Mouse (Mus musculus) adrenal gland, postnatal 14 days (tissue): ENCODE measurements around the gene Tet1. TPM values are rescaled to one million over a fixed set of nuclear protein-coding genes. Genes with fewer than 3 reads are reported as not detected.
"Not testable (repeated sequence)": the region's sequence is repeated elsewhere in the genome, so short reads cannot be mapped to it uniquely, and the experiment has no call there.

Experiments used
- DNase-seq: peaks from one replicate; pipeline ENCODE4 v3.0.0; 2021; ENCODE audit warnings: mixed read lengths
- total RNA-seq: library from RNA; stranded (reverse); gene quantifications from 2 replicates; pipeline ENCODE4 v1.2.3, GENCODE M21; 2021

Gene Tet1
- total RNA-seq, 1 experiment from 2014 or later, result 7.2 TPM

DNA sequence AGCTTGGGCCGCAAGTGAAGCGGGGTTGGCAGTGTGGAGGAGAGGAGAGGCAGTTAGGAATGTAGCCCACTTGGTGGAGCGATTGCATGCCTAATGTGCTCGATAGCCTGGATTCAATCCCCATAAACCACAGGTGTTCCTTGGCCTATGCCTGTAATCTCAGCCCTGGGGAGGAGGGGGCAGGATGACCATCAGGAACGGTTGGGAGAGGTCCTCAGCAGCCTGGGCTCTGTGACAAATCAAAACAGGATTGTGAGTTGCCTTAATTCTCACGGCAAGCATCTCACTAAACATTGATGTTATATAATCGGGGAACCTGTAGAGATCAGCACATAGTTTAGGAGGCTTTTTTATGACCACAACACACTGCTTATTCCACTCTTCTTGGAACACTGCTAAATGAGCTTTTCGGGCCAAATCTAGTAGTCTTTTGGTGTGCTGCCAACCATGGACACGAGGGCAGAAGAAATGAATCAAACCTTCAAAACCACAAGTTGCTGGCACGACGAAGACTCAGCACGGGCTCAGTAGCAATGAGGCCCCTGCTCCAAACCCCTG is 61.6 kb downstream of the Tet1 start:
- peak; percentile 74 for DNase-seq

DNA sequence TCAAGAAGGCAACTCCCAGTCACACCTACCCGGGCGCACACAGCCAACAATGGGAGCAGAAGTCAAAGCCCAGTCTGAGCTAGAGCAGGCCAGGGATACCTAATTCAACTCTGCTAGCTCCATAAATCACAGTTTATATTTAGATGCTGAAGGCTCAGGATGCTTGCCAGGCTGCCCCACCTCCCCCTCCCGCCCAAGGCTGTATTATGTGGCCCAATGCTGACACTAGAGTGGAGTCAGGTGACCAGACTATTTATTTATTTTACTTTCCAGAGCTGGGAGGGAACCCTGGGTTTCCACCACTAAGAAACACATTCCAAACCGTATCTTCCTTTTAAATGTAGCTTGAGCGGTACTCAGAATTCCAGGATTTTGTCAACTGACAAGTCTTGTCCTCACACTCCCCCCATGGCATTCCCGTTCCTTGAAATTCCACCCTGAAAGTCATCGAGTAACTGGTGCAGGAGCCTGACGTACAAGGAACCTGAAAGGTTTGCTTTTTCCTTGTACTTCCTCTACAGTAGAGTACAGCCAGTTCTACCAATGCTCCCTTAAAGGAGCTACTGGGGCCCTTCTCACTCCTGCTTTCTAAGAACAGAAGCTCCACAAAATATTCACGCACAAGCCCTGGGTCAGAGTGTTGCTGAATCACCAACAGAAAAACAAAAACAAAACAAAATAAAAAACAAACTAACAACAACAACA is 64.9 kb downstream of the Tet1 start:
- DNase-seq, result peak; percentile 81

DNA sequence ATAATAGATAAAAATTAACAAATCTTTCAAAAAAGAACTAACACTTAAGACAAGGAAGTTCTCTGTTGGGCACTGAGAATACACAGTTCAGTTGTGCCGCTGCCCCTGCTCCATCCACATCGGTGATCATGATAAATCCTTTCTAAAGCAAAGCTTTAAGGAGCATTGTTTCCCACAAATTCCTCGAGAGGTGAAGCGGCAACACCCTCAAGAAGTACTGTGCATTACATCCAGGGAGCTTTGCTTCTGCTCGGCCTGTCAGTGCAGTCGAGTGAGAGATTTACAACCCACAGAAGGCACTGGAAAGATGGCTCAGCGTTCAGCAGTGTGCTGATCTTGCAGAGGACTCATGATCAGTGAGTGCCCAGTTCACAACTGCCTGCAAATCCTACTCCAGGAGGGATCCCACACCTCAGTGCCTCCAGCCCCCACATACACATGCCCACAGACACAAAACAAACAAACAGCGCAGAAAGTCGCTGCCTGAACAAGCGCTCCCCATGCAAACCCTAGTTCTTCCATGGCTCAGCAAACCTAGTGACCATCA is 66.8 kb downstream of the Tet1 start:
- DNase-seq, result no peak

DNA sequence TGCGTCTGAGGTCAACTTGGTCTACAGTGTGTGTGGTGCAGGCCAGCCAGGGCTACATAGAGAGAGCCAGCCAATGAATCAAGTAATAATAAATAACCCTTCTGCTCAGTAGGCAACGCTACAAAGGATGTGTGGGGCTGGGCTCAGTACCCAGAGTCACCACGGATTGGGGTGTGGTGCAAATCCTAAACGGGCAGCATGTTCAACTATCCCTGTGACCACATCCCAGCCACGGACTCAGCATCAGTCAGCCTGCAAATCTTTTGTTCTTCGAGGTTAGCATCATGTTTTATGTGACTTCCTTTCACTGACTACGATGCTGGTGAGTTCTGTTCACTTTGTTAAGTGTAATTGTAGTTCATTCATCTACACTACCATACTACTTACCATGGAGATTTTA is 68.1 kb downstream of the Tet1 start:
- no peak for DNase-seq

DNA sequence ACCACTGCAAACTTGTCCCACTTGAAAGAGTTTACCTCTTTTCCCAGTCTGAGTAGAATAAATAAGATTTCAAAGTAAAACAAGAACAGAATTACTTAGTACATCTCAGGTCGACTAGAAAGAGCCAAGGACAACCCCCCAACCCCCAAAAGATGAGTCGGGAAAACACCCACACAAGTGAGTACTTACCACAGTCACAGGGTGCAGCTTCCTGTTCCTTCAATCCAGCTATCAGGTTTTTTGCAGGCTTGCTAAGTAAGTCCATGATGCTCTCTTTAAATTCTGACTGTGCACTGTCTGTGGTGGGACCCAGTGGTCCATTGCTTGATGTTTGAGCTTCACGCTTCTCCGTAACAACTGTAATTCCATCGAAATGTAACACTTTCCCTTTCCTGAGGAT is 70.8 kb downstream of the Tet1 start:
- no peak for DNase-seq

DNA sequence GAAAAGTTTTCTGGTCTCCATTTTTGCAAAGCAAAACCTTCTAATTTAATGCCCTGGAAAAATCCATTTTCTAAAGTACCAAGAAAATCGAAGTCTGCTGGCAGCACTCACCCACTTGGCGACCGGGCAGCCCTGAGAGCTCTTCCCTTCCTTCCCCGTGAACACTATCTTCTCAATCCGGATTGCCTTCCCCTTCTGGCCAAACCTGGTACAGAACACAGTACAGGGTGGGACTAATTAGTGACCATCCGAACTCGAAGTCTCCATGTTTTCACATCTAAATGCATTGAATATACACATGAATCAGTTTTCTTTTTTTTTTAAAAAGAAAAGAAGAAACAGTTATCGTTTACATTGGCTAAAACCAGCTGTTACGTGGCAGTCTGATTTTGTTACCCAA is 76.0 kb downstream of the Tet1 start:
- DNase-seq, result no peak

DNA sequence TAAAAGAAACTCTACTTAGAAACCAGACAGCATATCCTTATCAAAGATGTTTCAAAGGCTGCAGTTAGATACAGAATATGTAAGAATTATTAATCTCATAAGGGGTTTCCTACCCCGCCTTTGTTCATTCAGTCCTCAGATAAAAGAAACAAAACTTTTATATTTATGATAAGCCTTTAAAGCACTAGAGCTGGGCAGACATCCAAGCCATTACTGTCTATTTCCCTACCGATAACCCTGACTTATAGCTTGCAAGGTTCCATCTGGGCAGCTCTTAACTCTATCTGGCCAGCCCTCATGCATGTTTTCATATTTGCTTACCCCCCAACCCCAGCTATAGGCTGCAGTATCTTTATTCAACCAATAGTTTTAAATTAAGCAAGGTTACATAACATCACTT is 77.2 kb downstream of the Tet1 start:
- no peak for DNase-seq

DNA sequence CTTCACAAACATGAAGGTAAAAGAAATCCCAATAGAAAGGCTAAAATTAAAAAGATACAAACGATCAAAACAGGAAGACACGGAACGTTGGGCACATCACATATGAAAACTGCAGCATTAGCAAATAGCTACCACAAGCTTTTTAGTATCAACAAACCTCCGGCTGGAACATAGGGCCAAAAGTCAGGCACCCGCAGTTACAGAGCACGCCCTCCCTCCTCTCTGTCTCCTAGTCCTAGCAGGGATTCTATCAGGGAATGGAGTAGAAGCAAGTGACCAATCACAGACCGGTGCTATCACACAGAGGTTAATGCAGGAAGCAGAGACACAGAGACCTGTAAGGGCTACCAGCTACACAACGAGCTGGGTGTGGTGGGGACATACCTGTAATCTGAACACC is 84.3 kb downstream of the Tet1 start:
- no peak for DNase-seq

DNA sequence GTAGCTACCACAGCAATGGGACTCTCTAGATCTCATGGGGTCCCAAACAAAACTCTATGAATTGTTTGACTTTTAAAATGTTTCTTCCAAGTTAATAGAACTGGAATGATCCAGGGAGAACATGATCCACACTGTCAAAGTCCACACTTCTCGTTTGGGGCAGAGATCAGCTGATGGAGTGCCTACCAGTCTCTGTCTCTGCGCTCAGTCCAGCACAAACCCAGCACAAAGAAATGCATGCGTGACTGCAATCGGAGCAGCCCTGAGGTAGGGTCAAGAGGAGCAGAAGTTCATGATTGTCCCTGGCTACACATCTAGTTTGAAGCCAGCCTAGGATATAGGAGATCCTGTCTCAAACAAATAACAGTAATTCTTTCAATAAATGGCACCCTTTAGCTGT is 85.4 kb downstream of the Tet1 start:
- DNase-seq, result no peak

DNA sequence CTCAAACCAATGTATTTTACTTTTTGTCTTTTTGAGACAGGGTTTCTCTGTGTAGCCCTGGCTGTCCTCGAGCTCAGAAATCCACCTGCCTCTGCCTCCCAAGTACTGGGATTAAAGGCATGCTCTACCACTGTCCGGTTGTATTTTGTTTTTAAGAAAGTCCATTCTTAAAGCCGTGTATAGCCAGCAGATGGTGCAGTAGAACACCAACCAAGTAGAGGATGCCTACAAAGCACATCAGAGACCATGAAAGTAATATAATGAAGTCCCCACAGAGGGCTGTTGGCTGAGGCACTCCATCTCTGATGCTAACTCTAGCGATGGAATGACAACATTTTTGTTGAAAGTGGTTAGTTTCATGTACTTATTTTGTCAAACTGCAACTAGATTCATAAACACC is 98.8 kb downstream of the Tet1 start:
- DNase-seq, result no peak

DNA sequence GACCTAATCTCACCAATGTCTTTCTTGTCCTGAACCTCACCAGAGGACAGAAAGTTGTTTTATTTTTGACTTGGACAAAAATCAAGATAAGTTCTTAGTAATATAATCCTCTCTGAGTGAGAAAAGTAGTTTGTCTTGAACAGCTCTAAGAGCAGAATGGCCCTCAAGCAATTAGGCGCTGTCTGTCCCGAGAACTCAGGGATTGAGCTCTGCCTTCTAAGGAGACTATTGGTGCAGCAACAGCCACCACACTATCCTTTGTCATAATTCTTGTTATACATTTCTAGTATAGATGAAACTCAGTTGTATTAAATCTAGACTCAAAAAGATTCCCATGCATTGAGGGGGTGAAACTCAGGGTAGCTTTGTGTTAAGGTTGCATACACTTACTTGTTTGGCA is 100.0 kb downstream of the Tet1 start:
- DNase-seq, result no peak

DNA sequence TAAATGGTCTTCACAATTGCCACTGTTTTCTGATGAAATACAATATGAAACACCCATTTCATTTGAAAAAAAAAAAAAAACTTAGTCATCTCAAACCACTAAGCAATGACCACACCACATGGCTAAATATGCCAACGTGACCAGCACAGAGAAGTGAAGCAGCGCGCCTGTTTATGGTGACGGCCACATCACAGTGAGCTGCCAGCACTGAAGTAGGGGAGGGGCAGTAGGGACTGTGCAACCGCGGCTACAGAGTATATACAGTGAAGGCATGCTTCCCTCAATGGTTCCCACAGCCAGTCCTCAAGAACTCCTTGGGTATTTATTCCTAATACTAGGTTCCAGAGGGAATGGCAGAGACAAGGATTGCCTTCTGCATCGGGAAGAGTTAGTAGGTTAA is 100.5 kb downstream of the Tet1 start:
- DNase-seq, result no peak

DNA sequence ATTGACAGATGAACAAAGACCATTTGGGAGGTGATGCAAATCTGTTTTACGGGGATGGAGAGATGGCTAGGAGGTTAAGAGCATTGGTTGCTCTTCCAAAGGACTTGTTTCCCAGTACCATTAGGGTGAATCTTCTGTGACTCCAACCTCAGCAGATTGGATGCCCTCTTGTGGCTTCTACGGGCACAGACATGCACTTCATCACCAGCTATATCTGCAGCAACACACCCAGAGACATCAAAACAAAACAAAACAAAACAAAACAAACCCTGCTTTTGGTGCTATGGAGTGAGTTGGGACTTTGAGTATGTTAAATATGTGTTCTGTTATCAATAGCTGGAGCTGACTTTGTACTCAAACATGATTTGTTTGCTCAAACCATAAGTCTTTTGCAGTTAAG is 104.7 kb downstream of the Tet1 start:
- no peak for DNase-seq

DNA sequence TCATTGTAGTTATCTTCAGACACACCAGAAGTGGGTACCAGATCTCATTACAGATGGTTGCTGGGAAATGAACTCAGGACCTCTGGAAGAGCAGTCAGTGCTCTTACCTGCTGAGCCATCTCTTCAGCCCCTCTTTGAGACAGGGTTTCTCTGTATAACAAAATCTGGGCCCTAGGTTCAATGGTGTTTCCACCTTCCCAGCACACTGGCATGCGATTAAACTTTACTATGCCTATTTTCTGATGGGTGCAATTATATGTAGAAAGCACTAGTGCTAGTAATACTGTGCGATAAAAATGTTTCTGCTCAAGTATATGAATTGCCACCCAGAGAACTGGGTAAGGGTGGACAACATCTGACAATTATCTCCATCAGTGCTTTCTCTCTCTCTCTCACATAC is 105.5 kb downstream of the Tet1 start:
- no peak for DNase-seq

DNA sequence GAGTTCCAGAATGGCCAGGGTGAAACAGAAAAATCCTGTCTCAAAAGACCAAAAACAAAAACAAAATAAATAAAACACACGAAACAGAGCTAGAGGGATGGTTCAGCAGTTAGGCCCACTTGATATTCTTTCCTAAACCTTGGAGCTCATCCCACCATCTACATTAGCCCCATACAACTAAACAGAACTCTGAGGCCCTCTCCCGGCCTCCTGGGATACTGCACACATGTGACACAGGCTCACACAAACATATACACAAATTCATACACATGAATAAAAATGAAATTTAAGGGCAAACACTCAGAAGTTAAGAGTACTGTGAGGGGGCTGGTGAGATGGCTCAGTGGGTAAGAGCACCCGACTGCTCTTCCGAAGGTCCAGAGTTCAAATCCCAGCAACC is 114.6 kb downstream of the Tet1 start:
- no peak for DNase-seq

DNA sequence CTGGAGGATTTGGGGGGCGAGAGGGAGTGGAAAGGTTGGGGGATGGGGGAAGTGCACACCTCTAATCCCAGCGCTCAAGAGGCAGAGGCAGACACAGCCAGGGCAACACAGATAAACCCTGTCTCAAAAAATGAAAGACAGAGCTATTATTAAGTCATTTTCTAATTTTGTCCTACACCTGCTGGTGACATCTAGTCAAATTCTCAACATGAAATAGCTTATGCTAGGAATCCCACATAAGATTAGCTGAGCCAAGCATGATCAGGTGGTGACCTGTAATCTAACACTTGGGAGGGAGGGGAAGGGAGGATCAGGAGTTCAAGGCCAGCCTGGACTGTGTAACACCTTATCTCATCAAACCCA is 115.7 kb downstream of the Tet1 start:
- no peak for DNase-seq

DNA sequence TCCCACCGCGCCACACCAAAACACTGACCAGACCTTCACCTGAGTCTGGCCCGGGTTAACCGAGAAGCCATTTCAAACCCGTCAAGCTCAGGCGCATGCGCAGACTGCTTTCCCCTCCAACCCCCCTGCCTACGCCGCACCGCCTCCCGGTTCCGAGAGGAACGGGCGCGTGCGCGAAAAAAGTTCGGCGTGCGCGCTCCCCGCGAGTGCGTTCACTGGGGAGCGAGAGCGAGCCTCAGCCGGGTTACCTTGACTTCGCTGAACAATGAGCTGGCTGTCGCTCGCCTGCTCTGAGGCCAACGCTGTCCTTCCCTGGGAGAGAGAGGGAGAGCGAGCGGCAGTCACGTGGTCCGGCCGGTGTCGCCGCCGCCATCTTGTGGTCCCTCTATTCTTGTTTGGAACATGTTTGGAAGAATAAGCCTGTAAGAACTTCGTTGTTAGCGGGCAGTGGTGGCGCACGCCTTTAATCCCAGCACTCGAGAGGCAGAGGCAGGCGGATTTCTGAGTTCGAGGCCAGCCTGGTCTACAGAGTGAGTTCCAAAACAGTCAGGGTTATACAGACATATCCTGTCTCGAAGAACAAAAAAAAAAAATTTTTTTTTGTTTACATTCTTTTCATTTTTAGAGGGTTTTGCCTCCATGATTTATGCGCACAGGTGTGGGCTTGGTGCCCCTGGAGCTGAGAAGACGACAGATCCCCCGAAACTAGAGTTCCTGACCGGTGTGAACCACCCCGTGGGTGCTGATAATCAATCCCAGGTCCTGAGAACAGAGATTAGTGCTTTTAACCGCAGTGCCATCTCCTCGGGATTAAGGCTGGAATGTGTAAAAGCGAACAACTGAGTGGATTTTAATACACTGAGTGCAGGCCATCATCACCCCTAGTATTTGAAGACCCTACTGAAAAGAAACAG is 116.4 kb downstream of the Tet1 start, which contains the start of gene Ccar1:
Ccar1 (minus strand) TSS at position 110 of the 914 bp plus-strand sequence.
- DNase-seq, result peak; percentile 100

DNA sequence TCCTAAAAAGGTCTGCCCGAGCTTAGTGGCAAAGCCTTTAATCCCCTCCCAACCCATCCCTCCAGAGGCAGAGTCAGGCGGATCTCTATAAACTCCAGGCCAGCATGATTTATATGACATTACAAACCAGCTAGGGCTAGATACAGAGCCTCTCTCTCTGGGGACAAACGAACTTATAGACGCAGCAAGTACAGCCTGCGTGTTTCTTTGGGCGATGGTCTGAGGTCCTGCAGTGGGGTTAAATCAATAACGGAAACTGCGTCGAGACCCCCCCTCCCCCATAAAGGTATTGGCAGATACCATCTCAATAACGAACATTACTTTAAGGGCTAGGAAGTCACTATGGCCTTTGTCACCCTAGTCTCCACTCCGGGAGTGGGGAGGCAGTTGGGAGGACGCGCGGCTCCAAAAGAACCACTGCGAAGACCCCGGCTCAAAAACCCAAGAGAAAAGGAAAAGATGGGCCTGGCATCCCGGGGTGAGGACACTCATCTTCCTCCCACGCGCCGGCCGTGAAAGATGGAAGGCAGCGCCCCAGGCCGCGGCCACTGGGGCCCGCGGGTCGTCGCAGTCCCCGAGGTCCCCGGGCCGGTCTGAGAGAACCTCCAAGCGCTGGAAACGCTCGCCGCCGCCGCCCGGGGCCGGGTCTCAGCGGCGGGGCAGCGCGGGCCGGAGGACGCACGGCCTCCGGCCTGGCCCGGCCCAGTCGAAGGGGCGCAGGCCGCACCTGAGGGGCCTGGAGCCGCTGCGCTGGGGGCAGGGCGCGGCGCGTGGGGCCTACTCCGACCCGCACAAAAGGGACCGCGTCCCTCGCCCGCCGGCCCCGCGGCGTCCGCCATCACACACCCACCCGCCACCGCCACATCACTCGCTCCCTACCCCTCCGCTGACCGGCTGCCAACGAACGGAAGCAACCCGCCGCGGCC is 117.3 kb downstream of the Tet1 start:
- DNase-seq, result no peak

DNA sequence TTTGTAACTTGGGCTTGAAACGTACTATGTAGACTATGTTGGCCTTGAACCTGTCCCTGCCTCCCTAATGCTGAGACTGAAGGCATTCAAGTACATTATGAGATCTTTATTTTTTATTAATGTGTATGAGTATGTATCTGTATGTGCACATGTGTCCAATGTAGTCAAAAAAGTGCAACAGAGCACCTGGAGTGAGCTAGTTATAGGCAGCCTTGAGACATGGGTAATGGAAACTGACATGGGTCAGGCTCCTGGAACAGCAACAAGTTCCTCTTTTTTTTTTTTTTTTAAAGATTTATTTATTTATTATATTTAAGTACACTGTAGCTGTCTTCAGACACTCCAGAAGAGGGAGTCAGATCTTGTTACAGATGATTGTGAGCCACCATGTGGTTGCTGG is 127.0 kb downstream of the Tet1 start:
- DNase-seq, result not testable (repeated sequence)
